Mouse (Mus musculus): ENCODE data around the gene Rapgef5. TPM values are rescaled to one million over a fixed set of nuclear protein-coding genes. Genes with fewer than 3 reads are reported as not detected.

Gene Rapgef5
- polyA plus RNA-seq, 1 experiment, result 0.01 TPM

GRCm38 (mm10) chr12:117585390-117585789 is 69.1 kb downstream of the Rapgef5 start:
- TF ChIP-seq GATA1 (IDR thresholded peaks at IDR 0.05; ENCODE audit: low read length), result no peak
- no peak for TF ChIP-seq TAL1 (IDR thresholded peaks at IDR 0.05; ENCODE audit: low read length)
- H3K27me3 ChIP-seq (ENCODE audit: control insufficient read depth), result no peaks in the 10 kb centered on the region
- no peaks in the 10 kb centered on the region for H3K36me3 ChIP-seq (ENCODE audit: control insufficient read depth)
- H3K4me3 ChIP-seq (replicated peaks), result no peak overlapping the region
- H3K4me1 ChIP-seq (ENCODE audit: control insufficient read depth), result no peaks in the 10 kb centered on the region
- no peaks in the 10 kb centered on the region for H3K9me3 ChIP-seq (ENCODE audit: control insufficient read depth, low read length)

- Histone ChIP-seq H3K36me3 (ENCODE audit: control insufficient read depth) (no peaks in the 10 kb centered on the region), H3K9me3 (ENCODE audit: control insufficient read depth, low read length) (no peaks in the 10 kb centered on the region), H3K4me3 (replicated peaks) (no peak overlapping the region), H3K27me3 (ENCODE audit: control insufficient read depth) (no peaks in the 10 kb centered on the region), H3K4me1 (ENCODE audit: control insufficient read depth) (no peaks in the 10 kb centered on the region)
- TF ChIP-seq TAL1 (IDR thresholded peaks at IDR 0.05; ENCODE audit: low read length), result no peak
- TF ChIP-seq GATA1 (IDR thresholded peaks at IDR 0.05; ENCODE audit: low read length), result no peak
These were observed 69.8 kb downstream of the Rapgef5 start for GRCm38 (mm10) chr12:117586124-117586523.

DNA sequence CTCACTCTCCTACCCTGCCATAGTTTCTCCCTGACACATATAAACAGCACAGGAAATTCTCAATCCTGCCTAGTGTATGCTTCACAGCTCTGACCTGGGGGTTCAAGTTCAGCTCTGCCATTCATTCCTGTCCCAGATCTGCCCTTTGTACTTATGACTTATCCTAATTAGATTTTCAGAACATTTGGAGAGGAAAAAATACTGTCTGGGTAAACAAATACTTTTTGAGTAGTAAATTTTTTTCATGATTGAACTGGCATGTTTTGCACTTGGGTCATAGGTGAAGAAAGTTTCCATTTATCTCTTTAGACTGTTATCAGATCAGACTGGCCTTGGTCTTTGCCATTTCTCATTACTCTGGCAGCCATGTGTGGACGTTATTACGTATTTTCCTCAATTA is 72.9 kb downstream of the Rapgef5 start:
- H3K36me3 ChIP-seq (ENCODE audit: control insufficient read depth), result no peaks in the 10 kb centered on the region
- TF ChIP-seq GATA1 (IDR thresholded peaks at IDR 0.05; ENCODE audit: low read length) (no peak), TAL1 (IDR thresholded peaks at IDR 0.05; ENCODE audit: low read length) (no peak)

DNA sequence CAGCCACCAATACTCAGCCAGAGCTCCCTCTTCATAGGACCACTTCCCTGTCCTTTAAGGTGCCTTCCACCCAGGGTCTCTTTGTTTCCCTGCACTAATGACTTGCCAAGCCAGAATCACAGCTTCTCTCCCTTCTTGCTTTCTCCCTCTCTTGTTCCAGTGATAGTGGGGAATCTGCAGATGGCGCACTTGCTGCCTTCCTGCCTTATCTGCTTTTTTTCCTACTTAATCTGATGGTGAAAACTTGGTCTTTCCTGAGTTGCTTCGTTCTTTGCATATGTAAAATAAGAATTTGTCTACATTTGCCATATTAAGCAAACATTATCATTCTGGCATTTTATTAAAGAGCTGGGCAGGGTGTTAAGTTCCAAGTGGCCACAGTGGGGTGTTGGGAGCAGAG is 75.7 kb downstream of the Rapgef5 start:
- TF ChIP-seq TAL1 (IDR thresholded peaks at IDR 0.05; ENCODE audit: low read length) (no peak), GATA1 (IDR thresholded peaks at IDR 0.05; ENCODE audit: low read length) (no peak)
- H3K4me1 ChIP-seq (ENCODE audit: control insufficient read depth), result no peaks in the 10 kb centered on the region
- no peak overlapping the region for H3K4me3 ChIP-seq (replicated peaks)
- no peaks in the 10 kb centered on the region for H3K9me3 ChIP-seq (ENCODE audit: control insufficient read depth, low read length)
- H3K36me3 ChIP-seq (ENCODE audit: control insufficient read depth), result no peaks in the 10 kb centered on the region
- no peaks in the 10 kb centered on the region for H3K27me3 ChIP-seq (ENCODE audit: control insufficient read depth)

More for the DNA sequence above, 72.9 kb downstream of the Rapgef5 start:
- Histone ChIP-seq H3K27me3 (ENCODE audit: control insufficient read depth) (no peaks in the 10 kb centered on the region), H3K4me1 (ENCODE audit: control insufficient read depth) (no peaks in the 10 kb centered on the region), H3K4me3 (replicated peaks) (no peak overlapping the region), H3K9me3 (ENCODE audit: control insufficient read depth, low read length) (no peaks in the 10 kb centered on the region)

DNA sequence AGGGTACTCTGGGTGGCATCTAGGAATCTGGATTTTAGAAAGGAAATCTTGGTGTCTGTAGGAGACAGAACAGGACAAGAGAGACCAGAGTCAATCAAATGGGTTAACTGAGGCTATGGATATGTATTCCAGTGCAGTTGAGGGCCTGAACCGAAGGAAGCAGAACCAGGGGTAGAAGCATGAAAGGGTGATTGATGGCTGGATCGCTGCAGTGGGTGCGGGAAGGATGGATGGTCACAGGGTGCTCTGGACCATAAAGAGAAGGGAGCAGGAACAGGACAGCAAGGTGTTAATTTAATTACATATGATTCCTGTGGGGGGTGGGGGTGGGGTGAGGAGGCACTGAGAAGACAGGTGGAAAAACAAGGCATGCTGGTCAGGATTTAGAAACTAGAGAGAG is 76.3 kb downstream of the Rapgef5 start:
- Histone ChIP-seq H3K4me1 (ENCODE audit: control insufficient read depth) (no peaks in the 10 kb centered on the region), H3K9me3 (ENCODE audit: control insufficient read depth, low read length) (no peaks in the 10 kb centered on the region), H3K4me3 (replicated peaks) (no peak overlapping the region), H3K27me3 (ENCODE audit: control insufficient read depth) (no peaks in the 10 kb centered on the region), H3K36me3 (ENCODE audit: control insufficient read depth) (no peaks in the 10 kb centered on the region)
- no peak for TF ChIP-seq GATA1 (IDR thresholded peaks at IDR 0.05; ENCODE audit: low read length)
- TF ChIP-seq TAL1 (IDR thresholded peaks at IDR 0.05; ENCODE audit: low read length), result no peak

GRCm38 (mm10) chr12:117595179-117595578 is 78.9 kb downstream of the Rapgef5 start:
- Histone ChIP-seq H3K36me3 (ENCODE audit: control insufficient read depth) (no peaks in the 10 kb centered on the region), H3K4me1 (ENCODE audit: control insufficient read depth) (no peaks in the 10 kb centered on the region), H3K4me3 (replicated peaks) (no peak overlapping the region), H3K9me3 (ENCODE audit: control insufficient read depth, low read length) (no peaks in the 10 kb centered on the region), H3K27me3 (ENCODE audit: control insufficient read depth) (no peaks in the 10 kb centered on the region)
- TF ChIP-seq TAL1 (IDR thresholded peaks at IDR 0.05; ENCODE audit: low read length), result no peak
- TF ChIP-seq GATA1 (IDR thresholded peaks at IDR 0.05; ENCODE audit: low read length), result no peak

DNA sequence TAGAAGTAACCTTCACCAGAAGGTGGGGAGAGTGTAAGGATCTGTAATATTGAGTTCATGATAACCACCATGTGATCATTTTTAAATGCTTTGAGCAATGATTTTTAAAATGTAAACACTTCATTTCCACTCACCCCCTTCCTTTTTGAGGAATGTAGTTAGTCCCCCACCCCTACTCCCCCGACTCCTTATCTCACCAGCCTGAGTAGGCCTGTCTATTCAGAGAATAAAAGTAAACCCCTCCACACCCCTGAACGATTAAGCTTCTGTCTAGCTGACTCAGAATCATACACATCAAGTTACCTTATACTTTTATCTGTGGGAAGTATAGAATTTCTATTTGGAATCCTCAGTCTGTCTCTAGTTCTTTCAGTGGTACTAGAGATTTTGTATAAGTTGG is 81.9 kb downstream of the Rapgef5 start:
- no peaks in the 10 kb centered on the region for H3K27me3 ChIP-seq (ENCODE audit: control insufficient read depth)
- no peaks in the 10 kb centered on the region for H3K9me3 ChIP-seq (ENCODE audit: control insufficient read depth, low read length)
- no peaks in the 10 kb centered on the region for H3K36me3 ChIP-seq (ENCODE audit: control insufficient read depth)
- H3K4me1 ChIP-seq (ENCODE audit: control insufficient read depth), result no peaks in the 10 kb centered on the region
- TF ChIP-seq GATA1 (IDR thresholded peaks at IDR 0.05; ENCODE audit: low read length) (no peak), TAL1 (IDR thresholded peaks at IDR 0.05; ENCODE audit: low read length) (no peak)
- no peak overlapping the region for H3K4me3 ChIP-seq (replicated peaks)

GRCm38 (mm10) chr12:117605966-117606365 is 89.7 kb downstream of the Rapgef5 start:
- Histone ChIP-seq H3K9me3 (ENCODE audit: control insufficient read depth, low read length) (no peaks in the 10 kb centered on the region), H3K27me3 (ENCODE audit: control insufficient read depth) (no peaks in the 10 kb centered on the region), H3K4me3 (replicated peaks) (no peak overlapping the region), H3K4me1 (ENCODE audit: control insufficient read depth) (no peaks in the 10 kb centered on the region), H3K36me3 (ENCODE audit: control insufficient read depth) (no peaks in the 10 kb centered on the region)
- TF ChIP-seq GATA1 (IDR thresholded peaks at IDR 0.05; ENCODE audit: low read length) (no peak), TAL1 (IDR thresholded peaks at IDR 0.05; ENCODE audit: low read length) (no peak)

- Histone ChIP-seq H3K9me3 (ENCODE audit: control insufficient read depth, low read length) (no peaks in the 10 kb centered on the region), H3K4me1 (ENCODE audit: control insufficient read depth) (no peaks in the 10 kb centered on the region), H3K36me3 (ENCODE audit: control insufficient read depth) (no peaks in the 10 kb centered on the region), H3K27me3 (ENCODE audit: control insufficient read depth) (no peaks in the 10 kb centered on the region), H3K4me3 (replicated peaks) (no peak overlapping the region)
- TF ChIP-seq TAL1 (IDR thresholded peaks at IDR 0.05; ENCODE audit: low read length) (no peak), GATA1 (IDR thresholded peaks at IDR 0.05; ENCODE audit: low read length) (no peak)
These were observed 96.4 kb downstream of the Rapgef5 start for GRCm38 (mm10) chr12:117612715-117613114.

DNA sequence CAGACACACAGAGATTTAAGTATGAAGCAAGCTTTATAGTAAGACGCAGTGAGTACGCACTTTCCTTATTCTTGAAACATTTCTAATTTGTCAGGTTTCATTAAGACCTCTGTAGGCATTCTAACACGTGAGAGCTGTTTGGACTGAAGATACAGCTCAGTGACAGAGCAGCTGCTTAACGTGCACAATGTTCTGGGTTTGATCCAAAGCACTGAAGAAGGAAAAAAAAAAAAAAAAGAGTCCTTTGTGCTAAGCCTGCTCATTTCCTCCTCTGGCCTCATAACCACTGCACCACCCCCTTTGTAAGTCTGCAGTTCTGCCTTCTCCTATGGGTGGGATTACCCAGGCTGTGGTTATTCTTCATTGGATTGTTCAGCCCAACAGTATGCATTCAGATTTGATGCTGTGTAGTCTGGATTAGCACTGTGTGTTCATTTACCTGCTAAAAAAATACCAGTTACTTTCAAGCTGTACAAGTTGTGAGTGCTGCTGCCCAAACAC is 103.3 kb downstream of the Rapgef5 start:
- Histone ChIP-seq H3K4me1 (ENCODE audit: control insufficient read depth) (no peaks in the 10 kb centered on the region), H3K9me3 (ENCODE audit: control insufficient read depth, low read length) (no peaks in the 10 kb centered on the region), H3K27me3 (ENCODE audit: control insufficient read depth) (no peaks in the 10 kb centered on the region), H3K4me3 (replicated peaks) (no peak overlapping the region), H3K36me3 (ENCODE audit: control insufficient read depth) (no peaks in the 10 kb centered on the region)
- TF ChIP-seq TAL1 (IDR thresholded peaks at IDR 0.05; ENCODE audit: low read length), result no peak
- no peak for TF ChIP-seq GATA1 (IDR thresholded peaks at IDR 0.05; ENCODE audit: low read length)
